Mouse (Mus musculus): Measurements from ENCODE around the gene Zbtb25. TPM values are rescaled to one million over a fixed set of nuclear protein-coding genes. Genes with fewer than 3 reads are reported as not detected.

The Zbtb25 gene
- polyA plus RNA-seq, 1 experiment from 2014 or later: 4.4 TPM

DNA sequence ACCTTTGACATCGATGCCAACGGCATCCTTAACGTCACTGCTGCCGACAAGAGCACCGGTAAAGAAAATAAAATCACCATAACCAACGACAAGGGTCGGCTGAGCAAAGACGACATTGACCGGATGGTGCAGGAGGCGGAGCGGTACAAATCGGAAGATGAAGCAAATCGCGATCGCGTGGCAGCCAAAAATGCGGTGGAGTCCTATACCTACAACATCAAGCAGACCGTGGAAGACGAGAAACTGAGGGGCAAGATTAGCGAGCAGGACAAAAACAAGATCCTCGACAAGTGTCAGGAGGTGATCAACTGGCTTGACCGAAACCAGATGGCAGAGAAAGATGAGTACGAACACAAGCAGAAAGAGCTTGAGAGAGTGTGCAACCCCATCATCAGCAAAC lies 36.6 kb upstream of the Zbtb25 start:
- no peaks in the 10 kb centered on the region for H3K36me3 ChIP-seq (replicated peaks; ENCODE audit: insufficient read depth, low read length)
- peaks cover 25% of the 10 kb centered on the region for H3K4me1 ChIP-seq (ENCODE audit: insufficient read depth)
- peak; percentile 20 for DNase-seq
- WGBS (ENCODE audit: insufficient replicate concordance): 4% methylated on average over 23 of the region's 23 CpGs
- peaks cover 33% of the 10 kb centered on the region for H3K27me3 ChIP-seq (ENCODE audit: insufficient read depth, low read length)
- no peak overlapping the region for H3K27ac ChIP-seq (ENCODE audit: low read depth)
- peak overlapping the region; percentile 89 for H3K4me2 ChIP-seq (ENCODE audit: low read depth, low read length)
- no peak overlapping the region for H3K9ac ChIP-seq (replicated peaks)
- no peak for ATAC-seq
- H3K4me3 ChIP-seq (ENCODE audit: low read depth, low read length): peak overlapping the region; percentile 76
- H3K9me3 ChIP-seq (ENCODE audit: low read length): no peaks in the 10 kb centered on the region
- TF ChIP-seq EP300 (IDR thresholded peaks at IDR 0.05; ENCODE audit: low read depth) (no peak), CTCF (IDR thresholded peaks at IDR 0.05; ENCODE audit: low read depth) (no peak)

DNA sequence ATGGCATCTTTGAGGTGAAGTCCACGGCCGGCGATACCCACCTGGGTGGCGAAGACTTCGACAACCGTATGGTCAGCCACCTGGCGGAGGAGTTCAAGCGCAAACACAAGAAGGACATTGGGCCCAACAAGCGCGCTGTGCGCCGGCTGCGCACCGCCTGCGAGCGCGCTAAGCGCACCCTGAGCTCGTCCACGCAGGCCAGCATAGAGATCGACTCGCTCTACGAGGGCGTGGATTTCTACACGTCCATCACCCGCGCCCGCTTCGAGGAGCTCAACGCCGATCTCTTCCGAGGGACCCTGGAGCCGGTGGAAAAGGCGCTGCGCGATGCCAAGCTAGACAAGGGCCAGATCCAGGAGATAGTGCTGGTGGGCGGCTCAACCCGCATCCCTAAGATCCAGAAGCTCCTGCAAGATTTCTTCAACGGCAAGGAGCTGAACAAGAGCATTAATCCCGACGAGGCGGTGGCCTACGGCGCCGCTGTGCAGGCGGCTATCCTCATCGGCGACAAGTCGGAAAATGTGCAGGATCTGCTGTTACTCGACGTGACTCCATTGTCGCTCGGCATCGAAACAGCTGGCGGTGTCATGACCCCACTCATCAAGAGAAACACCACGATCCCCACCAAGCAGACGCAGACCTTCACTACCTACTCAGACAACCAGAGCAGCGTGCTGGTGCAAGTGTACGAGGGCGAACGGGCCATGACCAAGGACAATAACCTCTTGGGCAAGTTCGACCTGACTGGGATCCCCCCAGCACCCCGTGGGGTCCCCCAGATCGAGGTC lies 36.0 kb upstream of the Zbtb25 start:
- H3K27ac ChIP-seq (ENCODE audit: low read depth): no peak overlapping the region
- H3K4me3 ChIP-seq (ENCODE audit: low read depth, low read length): peak overlapping the region; percentile 76
- H3K9ac ChIP-seq (replicated peaks): no peak overlapping the region
- H3K4me1 ChIP-seq (ENCODE audit: insufficient read depth): peaks cover 25% of the 10 kb centered on the region
- H3K9me3 ChIP-seq (ENCODE audit: low read length): no peaks in the 10 kb centered on the region
- 6% methylated on average over 64 of the region's 64 CpGs for WGBS (ENCODE audit: insufficient replicate concordance)
- DNase-seq: peak; percentile 18
- no peak for ATAC-seq
- H3K27me3 ChIP-seq (ENCODE audit: insufficient read depth, low read length): peaks cover 33% of the 10 kb centered on the region
- H3K4me2 ChIP-seq (ENCODE audit: low read depth, low read length): peak overlapping the region; percentile 89
- TF ChIP-seq EP300 (IDR thresholded peaks at IDR 0.05; ENCODE audit: low read depth): no peak
- no peak for TF ChIP-seq CTCF (IDR thresholded peaks at IDR 0.05; ENCODE audit: low read depth)
- no peaks in the 10 kb centered on the region for H3K36me3 ChIP-seq (replicated peaks; ENCODE audit: insufficient read depth, low read length)

DNA sequence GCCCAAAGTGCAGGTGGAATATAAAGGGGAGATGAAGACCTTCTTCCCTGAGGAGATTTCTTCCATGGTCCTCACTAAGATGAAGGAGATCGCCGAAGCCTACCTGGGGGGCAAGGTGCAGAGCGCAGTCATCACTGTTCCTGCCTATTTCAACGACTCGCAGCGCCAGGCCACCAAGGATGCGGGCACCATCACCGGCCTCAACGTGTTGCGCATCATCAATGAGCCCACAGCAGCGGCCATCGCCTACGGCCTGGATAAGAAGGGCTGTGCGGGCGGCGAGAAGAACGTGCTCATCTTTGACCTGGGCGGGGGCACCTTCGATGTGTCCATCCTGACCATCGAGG lies 35.4 kb upstream of the Zbtb25 start:
- no peak for ATAC-seq
- Histone ChIP-seq H3K4me1 (ENCODE audit: insufficient read depth) (peaks cover 25% of the 10 kb centered on the region), H3K27ac (ENCODE audit: low read depth) (no peak overlapping the region), H3K36me3 (replicated peaks; ENCODE audit: insufficient read depth, low read length) (no peaks in the 10 kb centered on the region), H3K4me2 (ENCODE audit: low read depth, low read length) (peak overlapping the region; percentile 89), H3K9me3 (ENCODE audit: low read length) (no peaks in the 10 kb centered on the region), H3K27me3 (ENCODE audit: insufficient read depth, low read length) (peaks cover 33% of the 10 kb centered on the region), H3K9ac (replicated peaks) (no peak overlapping the region), H3K4me3 (ENCODE audit: low read depth, low read length) (peak overlapping the region; percentile 76)
- TF ChIP-seq EP300 (IDR thresholded peaks at IDR 0.05; ENCODE audit: low read depth): no peak
- 0 out of 2 replicates have a peak, but pooled peaks have one; percentile 0 for TF ChIP-seq CTCF (IDR thresholded peaks at IDR 0.05; ENCODE audit: low read depth)
- peak; percentile 21 for DNase-seq
- 12% methylated on average over 20 of the region's 20 CpGs for WGBS (ENCODE audit: insufficient replicate concordance)

DNA sequence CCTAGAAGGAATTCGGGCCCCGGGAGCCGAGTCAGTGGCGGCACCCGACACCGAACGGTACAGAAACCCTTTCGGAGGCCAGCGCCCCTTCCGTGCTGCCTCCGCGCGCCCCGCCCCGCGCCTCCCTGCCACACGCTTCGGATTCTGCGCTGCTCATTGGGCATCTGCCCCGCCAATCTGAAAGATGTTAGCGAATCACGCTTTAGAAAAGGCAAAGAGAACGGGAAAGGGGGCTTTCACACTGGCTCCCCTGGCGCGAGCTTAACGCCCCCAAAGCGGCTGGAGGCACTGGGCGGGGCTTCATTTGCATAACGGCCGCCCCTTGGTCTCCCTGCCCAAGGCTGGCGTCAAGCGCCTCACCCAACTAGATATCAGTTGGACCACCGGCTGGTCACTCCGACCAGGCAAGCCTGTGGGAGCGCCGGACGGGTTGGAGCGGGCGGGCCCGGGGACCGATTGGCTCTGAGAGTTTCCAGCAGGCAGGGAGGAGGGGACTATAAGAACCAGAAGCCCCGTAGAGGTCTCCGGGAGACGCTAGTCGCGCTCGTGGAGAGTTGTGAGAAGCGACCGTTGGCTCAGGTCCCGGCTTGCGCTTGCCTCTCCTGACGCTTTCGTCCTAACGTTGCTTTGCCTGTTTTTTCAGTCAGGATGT lies 34.6 kb upstream of the Zbtb25 start, which contains the start of gene Hspa2:
TSS of gene Hspa2 (plus strand) at position 291 of the 652 bp plus-strand sequence.
- H3K36me3 ChIP-seq (replicated peaks; ENCODE audit: insufficient read depth, low read length): no peaks in the 10 kb centered on the region
- peak within 1 kb of the TSS; percentile 73 for H3K9ac ChIP-seq (replicated peaks)
- under 1% methylated on average over 54 of the region's 54 CpGs for WGBS (ENCODE audit: insufficient replicate concordance)
- peaks cover 25% of the 10 kb centered on the region for H3K4me1 ChIP-seq (ENCODE audit: insufficient read depth)
- TF ChIP-seq CTCF (IDR thresholded peaks at IDR 0.05; ENCODE audit: low read depth) (0 out of 2 replicates have a peak, but pooled peaks have one; percentile 1), EP300 (IDR thresholded peaks at IDR 0.05; ENCODE audit: low read depth) (no peak; the same call in 1 of the 2 replicates)
- ATAC-seq: peak; percentile 93
- peaks cover 33% of the 10 kb centered on the region for H3K27me3 ChIP-seq (ENCODE audit: insufficient read depth, low read length)
- peak within 1 kb of the TSS; percentile 89 for H3K4me2 ChIP-seq (ENCODE audit: low read depth, low read length)
- no peaks in the 10 kb centered on the region for H3K9me3 ChIP-seq (ENCODE audit: low read length)
- DNase-seq: peak; percentile 97
- H3K4me3 ChIP-seq (ENCODE audit: low read depth, low read length): peak within 1 kb of the TSS; percentile 76
- H3K27ac ChIP-seq (ENCODE audit: low read depth): peak within 1 kb of the TSS; percentile 88

DNA sequence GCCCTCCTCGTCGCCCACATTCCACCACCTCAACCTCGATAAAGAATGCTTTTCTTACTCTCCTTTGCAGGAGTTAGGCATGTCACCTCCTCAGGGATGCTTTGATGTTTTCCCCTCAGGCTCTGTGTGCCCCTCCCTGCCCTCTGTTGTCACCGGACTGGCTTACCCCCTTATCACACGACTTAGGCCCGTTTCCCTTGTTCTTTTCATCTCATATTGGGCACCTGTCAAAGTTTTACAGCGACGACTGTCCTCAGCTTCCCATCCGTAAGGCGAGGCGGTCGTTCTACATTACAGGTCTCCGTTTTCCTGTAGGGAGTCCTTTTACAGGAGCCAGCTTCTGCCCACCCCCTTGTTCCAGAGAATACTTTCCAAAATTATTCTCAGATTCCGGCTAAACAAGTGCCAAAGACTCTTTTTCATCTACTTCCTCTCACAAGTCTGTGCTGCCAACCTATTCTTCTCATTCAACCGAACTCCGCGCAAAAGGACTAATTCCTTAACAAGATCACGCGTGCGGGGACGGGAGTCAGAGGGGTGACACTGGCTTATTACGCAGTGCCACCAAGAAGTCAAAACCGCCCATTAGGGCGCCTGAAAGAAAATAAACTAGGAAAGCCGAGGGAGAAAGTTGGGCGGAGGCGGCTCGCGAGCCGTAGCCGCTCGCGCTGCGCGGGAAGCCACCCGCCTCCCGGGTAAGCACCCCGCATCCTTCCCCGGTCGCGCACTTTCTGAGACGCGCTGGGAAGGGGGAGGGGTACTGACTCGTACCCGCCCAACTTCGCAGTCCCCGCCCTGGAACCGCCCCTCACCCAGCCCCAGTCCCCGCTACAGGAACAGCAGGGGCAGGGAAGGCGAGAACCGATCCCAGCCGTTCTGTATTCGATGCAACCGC lies 33.8 kb upstream of the Zbtb25 start:
- peak overlapping the region; percentile 73 for H3K9ac ChIP-seq (replicated peaks)
- TF ChIP-seq CTCF (IDR thresholded peaks at IDR 0.05; ENCODE audit: low read depth) (no peak), EP300 (IDR thresholded peaks at IDR 0.05; ENCODE audit: low read depth) (0 out of 2 replicates have a peak, but pooled peaks have one; percentile 23)
- no peaks in the 10 kb centered on the region for H3K9me3 ChIP-seq (ENCODE audit: low read length)
- 3% methylated on average over 46 of the region's 54 CpGs for WGBS (ENCODE audit: insufficient replicate concordance)
- peak overlapping the region; percentile 76 for H3K4me3 ChIP-seq (ENCODE audit: low read depth, low read length)
- peak; percentile 81 for ATAC-seq
- peaks cover 25% of the 10 kb centered on the region for H3K4me1 ChIP-seq (ENCODE audit: insufficient read depth)
- no peak for DNase-seq
- H3K27me3 ChIP-seq (ENCODE audit: insufficient read depth, low read length): peaks cover 33% of the 10 kb centered on the region
- H3K4me2 ChIP-seq (ENCODE audit: low read depth, low read length): peak overlapping the region; percentile 89
- H3K36me3 ChIP-seq (replicated peaks; ENCODE audit: insufficient read depth, low read length): no peaks in the 10 kb centered on the region
- peak overlapping the region; percentile 88 for H3K27ac ChIP-seq (ENCODE audit: low read depth)
